Mouse (Mus musculus) thymus, postnatal 10 days (tissue): ENCODE data around the gene Lgals8.

ENCODE experiments used
- DNase-seq, 2 experiments: peaks; one replicate each; pipeline ENCODE4 v3.0.0; 2021; ENCODE audit warnings: low spot score in 2 of 2

Lgals8 gene

DNA sequence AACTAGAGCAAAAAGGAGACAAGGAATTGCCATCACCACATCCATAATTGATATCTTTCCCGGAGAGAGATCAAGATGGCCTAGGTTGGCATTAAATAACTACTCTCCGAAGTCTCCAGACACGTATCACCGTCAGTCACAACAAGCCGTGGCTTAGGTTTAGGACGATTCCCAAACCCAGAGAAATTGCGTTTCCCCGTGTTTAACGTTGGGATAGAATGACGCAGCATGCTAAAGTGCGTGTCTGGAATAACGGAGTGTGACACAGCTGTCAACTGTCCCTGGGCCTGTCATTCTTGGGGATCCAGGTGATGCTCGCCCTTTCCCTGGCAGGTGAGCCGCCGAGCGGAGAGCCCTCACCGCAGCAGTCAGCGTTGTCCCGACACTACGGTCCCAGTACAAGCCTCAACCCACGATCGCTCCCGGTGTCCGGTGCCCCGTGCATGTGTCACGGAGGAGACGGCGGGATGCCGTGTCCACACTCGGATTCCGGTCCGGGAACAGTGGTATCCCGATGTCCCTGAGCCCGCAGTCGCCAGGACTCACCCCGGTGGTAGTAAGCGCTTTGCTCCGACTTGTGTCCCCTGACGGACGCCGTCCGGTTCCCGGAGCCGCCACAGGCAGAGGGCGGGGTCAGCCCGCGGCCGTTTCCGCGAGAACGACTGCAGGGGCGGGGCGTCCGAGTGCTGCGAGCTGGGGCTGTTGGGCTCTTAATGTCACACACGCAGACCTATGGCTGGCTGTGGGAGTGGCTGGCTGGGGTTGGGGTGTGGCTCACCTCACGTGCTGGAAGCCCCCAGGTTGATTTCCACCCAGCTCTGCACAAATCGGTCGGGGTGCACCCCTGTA, 3.6 kb downstream of the Lgals8 start:
- peak; percentile 91 for DNase-seq

- peak; percentile 54 to 63 for DNase-seq
These were observed 4.3 kb downstream of the Lgals8 start for GRCm38 (mm10) chr13:12460443-12460842.

- DNase-seq, result no peak
These were observed 8.0 kb downstream of the Lgals8 start for GRCm38 (mm10) chr13:12456711-12457110.

DNA sequence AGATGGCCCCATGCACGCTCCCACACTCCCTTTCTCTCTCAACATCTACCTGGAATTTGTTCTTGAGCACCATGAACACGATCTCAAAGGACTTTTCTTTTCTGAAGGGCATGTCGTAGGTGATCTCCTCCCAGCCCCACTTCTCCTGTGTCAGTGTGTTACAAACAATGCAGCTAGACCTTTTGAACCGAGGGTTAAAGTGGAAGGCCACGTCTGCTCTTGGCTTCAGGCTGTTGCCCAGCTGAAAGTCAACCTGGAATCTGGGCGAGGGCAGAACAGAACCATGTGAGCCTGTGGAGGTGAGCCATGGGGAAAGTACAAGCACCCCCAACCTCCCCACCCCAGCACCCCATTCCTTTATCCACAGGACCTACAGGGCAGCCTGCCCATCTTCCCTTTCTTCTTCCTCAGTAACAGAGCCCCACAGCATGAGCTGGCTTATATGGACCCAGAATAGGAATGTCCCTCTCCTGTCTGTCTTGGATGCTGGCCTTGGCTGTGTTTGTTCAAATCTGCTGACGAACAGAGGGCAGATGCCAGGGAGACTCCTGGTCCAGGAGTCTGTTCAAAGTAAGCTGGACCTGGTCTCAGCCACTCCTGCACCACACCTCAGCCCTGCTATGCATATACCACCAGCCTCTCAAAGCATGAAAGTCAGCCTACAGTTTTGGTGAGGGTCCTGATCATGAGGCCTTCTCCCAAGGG, 9.9 kb downstream of the Lgals8 start:
- no peak for DNase-seq

GRCm38 (mm10) chr13:12453150-12453549, 11.6 kb downstream of the Lgals8 start:
- DNase-seq, result no peak

DNA sequence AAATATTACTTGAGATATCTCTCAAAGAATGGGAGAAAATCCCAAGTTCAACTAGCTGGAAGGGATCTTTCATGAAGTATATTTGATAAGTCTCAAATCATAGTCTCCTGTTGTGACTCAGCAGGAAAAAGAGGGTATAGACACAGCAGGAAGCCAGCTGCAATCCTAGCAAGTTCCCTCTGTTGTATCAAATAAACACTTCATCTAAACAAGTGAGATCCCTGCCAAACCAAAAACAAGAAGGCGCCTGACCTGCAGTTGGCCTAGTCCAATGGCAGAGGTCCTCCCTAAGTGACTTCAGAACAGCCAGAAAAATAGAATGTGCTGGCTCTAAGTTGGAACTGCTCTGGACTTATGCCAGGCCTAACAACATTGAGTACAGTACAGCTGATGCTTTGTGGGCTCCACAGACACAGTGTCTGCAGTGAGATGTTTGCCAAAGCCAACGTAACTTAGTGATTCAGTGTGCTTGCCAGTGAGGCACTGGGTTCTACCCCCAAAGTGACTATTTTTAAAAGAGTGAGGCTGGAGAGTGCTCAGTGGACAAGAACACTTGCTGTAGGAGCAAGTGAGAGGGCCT, 22.6 kb downstream of the Lgals8 start:
- DNase-seq, result no peak

DNA sequence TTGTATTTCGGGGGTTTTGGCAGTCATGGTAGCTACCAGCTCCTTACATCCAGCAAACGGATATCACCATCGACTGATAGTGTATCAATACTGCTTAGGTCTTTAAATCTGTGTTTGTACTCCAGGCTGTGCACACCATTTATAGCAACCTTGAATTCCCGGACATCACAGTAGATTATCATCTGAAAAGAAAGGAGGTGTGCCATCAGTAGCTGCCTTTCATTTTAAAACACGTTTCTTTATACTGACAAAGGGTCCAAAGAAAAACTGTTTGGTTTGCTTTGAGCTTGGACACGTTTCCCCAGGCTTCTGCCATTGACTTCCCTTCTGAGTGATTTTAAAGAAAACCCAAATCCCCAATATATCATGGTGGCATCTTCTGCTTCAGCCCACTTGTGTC, 23.9 kb downstream of the Lgals8 start:
- DNase-seq, result no peak

DNA sequence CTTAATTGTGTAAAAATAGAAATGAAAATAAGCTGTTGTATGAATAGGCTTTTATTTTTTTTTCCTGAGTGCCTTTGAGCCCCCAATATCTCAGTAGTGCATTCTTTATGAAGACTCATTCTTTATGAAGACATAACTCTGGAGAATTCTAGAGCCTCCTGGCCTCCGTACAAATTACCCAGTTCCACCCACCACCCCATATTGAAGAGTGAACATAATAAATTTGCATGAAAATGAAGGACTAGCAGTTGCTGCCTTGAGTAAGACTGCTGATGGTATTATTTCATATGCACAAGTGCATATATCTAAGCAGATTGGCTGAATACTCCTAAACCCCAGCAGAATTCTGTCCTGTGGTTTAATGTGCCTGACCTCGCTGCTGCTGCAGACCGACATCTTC, 25.2 kb downstream of the Lgals8 start:
- DNase-seq, result no peak

- DNase-seq, result no peak
These were observed 30.9 kb downstream of the Lgals8 start for GRCm38 (mm10) chr13:12433843-12434242.

- DNase-seq, result no peak
These were observed 36.2 kb downstream of the Lgals8 start for GRCm38 (mm10) chr13:12428556-12428955.

DNA sequence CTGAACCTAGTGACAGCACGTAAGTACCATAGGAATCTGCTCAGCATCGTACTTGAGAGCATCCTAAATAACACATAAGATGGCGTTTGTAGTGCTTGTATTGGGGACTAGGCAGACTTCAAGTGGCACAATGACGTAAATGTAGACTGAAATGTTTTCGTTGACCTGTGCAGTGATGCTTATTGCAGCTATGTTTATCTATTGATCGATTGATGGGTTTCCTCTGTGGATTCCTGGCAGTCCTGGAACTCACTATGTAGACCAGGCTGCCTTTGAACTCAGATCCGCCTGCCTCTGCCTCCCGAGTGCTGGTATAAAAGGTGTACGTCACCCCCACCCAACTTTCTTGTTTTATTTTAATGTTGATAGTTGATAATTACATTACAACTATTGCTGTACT, 44.1 kb downstream of the Lgals8 start:
- DNase-seq, result no peak

DNA sequence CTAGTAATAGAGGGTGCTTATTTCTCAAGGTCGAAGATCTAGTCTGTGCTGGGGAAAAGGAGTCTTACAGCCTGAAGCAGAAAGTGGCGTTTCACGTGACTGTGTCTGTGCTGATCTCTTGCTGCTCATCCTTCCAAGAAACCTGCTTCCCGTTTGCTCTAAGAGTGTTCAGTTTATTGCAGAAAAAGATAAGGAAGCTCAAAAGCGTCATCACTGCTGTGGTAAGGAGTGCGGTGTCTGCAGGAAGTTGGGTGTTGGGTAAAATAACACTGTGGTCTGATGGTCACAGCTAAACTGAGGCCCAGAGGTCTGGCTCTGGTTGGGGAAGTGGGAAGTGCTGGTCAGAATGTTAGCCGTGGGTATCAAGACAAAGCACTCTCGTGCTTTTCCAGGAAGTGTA, 52.7 kb downstream of the Lgals8 start:
- no peak for DNase-seq

DNA sequence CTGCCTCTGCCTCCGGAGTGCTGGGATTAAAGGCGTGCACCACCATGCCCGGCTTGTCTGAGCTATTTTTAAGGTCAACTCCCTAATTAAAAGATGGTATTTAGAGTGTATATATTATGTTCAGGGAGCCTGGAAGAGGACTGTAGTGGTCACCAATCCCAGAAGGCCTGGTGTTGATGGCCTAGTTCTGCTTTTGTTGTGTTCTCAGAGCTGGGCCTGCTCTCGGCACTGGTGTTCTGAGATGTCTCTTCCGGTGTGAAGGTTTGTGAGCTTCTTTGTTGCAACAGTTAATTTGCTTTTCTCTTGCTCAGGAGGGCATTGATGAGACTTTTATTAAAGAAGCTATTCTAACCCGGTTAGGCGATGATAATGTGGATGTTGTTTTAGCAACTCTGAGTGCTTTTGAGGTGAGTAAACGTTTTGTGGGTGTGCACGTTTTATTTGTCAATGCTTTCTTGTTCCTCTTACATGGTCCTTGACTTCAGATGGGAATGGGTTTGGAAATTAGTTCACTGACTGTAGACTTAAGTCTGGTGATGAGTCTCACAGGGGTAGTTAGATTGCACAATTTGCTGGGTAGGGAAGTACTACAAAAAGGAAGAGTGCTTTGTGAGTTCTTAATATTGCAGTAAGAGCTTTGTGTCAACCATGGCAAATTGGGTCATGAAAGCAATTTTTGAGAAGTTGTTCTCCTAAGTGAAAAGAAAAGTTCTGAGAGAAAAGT, 56.2 kb downstream of the Lgals8 start:
- DNase-seq, result no peak

DNA sequence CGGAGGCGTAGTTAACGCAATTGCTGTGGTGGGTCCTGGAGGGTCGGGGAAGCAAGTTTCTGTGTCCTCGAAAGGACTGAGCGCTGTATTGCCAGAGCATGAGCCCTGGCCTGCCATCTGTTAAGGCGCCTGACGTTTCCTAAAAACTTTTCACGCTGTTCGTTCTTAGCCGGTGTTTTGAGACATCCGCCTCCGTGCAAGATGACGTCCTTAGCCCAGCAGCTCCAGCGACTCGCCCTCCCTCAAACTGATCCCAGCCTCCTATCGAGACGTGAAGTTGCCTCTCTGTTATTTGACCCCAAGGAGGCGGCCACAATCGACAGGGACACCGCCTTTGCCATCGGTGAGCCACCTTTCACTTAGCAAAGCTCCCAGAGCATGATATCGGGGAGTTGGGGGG, 69.2 kb downstream of the Lgals8 start:
- peak in 1 of 2 experiments; percentile 15 for DNase-seq

- peak; percentile 94 to 95 for DNase-seq
These were observed 69.9 kb downstream of the Lgals8 start, which contains the start of gene Heatr1 for GRCm38 (mm10) chr13:12394609-12395505. TSS of gene Heatr1 (plus strand) at chr13:12395027.
